Mouse (Mus musculus) megakaryocyte, embryonic 14.5 days (primary cell): ENCODE measurements around the gene Lrrc8c.

ENCODE experiments used
- FLI1 ChIP-seq: IDR thresholded peaks from 2 replicates; pipeline ENCODE4 v1.6.1; 2012; ENCODE audit warnings: low read length, inconsistent platforms, mixed read lengths
- GATA1 ChIP-seq: IDR thresholded peaks from 3 replicates; pipeline ENCODE4 v1.6.1; 2012; ENCODE audit warnings: mixed read lengths, low read length, inconsistent platforms, borderline replicate concordance

DNA sequence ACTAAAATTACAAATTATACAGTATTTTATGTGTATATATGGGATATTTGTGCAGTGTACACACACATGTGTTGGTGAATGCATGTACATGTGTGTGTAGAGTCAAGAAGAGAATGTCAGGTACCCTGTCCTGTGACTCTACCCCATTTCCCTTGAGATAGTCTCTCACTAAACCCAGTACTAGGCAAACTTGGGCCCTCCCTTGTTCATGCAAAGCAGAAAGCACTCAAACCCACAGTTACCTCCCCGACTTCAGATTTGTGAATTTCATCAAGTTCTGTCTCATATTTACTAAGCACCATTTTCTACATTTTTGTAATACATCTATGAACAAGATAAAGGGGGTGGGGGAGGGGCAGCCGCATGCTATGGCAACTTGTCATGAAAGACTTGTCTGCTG lies 50.0 kb downstream of the Lrrc8c start:
- no peak for TF ChIP-seq GATA1
- no peak for TF ChIP-seq FLI1
